Mouse (Mus musculus) myocyte (in vitro differentiated cells): ENCODE results near the gene Prkcz. TPM values are rescaled to one million over a fixed set of nuclear protein-coding genes. Genes with fewer than 3 reads are reported as not detected.

Experiments
- H3K27me3 ChIP-seq: one replicate; pipeline ENCODE4 v1.6.1; 2011; ENCODE audit not compliant: control insufficient read depth, insufficient read depth, insufficient read length
- H3K36me3 ChIP-seq: one replicate; pipeline ENCODE4 v1.6.1; 2011; ENCODE audit not compliant: control insufficient read depth, insufficient read depth
- H3K4me2 ChIP-seq: one replicate; pipeline ENCODE4 v1.6.1; 2011; ENCODE audit warnings: low read depth, control low read depth
- H3K4me3 ChIP-seq: one replicate; pipeline ENCODE4 v1.5.1; 2011; ENCODE audit warnings: mild to moderate bottlenecking, control low read depth, moderate library complexity
- H3K79me2 ChIP-seq: one replicate; pipeline ENCODE4 v1.6.1; 2011; ENCODE audit not compliant: control insufficient read depth, insufficient read depth
- H3ac ChIP-seq: one replicate; pipeline ENCODE4 v1.6.1; 2011; ENCODE audit not compliant: control insufficient read depth, insufficient read length
- CEBPB ChIP-seq: IDR thresholded peaks from 2 replicates; pipeline ENCODE4 v1.6.1; 2011; ENCODE audit warnings: mild to moderate bottlenecking, moderate library complexity; ENCODE audit not compliant: poor library complexity, insufficient read depth, severe bottlenecking
- E2F4 ChIP-seq: IDR thresholded peaks from one replicate; pipeline ENCODE4 v1.6.1; 2011; ENCODE audit warnings: mild to moderate bottlenecking, control low read depth, moderate library complexity; ENCODE audit not compliant: insufficient read depth
- MAX ChIP-seq: IDR thresholded peaks from one replicate; pipeline ENCODE4 v1.6.1; 2011; ENCODE audit warnings: low read depth, mild to moderate bottlenecking, control low read depth
- MYOD1 ChIP-seq, 3 experiments: IDR thresholded peaks; one replicate each; pipeline ENCODE4 v1.6.1; 2011; ENCODE audit warnings: control low read depth in 2 of 3, low read depth in 2 of 3, mild to moderate bottlenecking in 2 of 3, moderate library complexity in 1 of 3; ENCODE audit not compliant: insufficient read length in 2 of 3, control insufficient read depth in 1 of 3
- MYOG ChIP-seq, 3 experiments: IDR thresholded peaks; one replicate each; pipeline ENCODE4 v1.6.1; 2011; ENCODE audit warnings: control low read depth in 2 of 3, low read depth in 2 of 3, mild to moderate bottlenecking in 2 of 3; ENCODE audit not compliant: insufficient read length in 2 of 3, control insufficient read depth in 1 of 3, insufficient read depth in 1 of 3
- POLR2A ChIP-seq: IDR thresholded peaks from one replicate; pipeline ENCODE4 v1.6.1; 2011; ENCODE audit warnings: low read depth, mild to moderate bottlenecking, control low read depth, moderate library complexity; ENCODE audit not compliant: insufficient read length
- POLR2AphosphoS2 ChIP-seq: IDR thresholded peaks from one replicate; pipeline ENCODE4 v1.6.1; 2011; ENCODE audit warnings: low read depth, control low read depth; ENCODE audit not compliant: insufficient read length
- REST ChIP-seq: IDR thresholded peaks from one replicate; pipeline ENCODE4 v1.6.1; 2011; ENCODE audit warnings: mild to moderate bottlenecking, control low read depth, moderate library complexity; ENCODE audit not compliant: insufficient read depth, insufficient read length
- SRF ChIP-seq: IDR thresholded peaks from one replicate; pipeline ENCODE4 v1.6.1; 2011; ENCODE audit warnings: low read depth; ENCODE audit not compliant: control insufficient read depth, insufficient read length
- TCF12 ChIP-seq: IDR thresholded peaks from one replicate; pipeline ENCODE4 v1.6.1; 2011; ENCODE audit warnings: mild to moderate bottlenecking, control low read depth; ENCODE audit not compliant: poor library complexity, insufficient read depth, severe bottlenecking
- TCF3 ChIP-seq: IDR thresholded peaks from one replicate; pipeline ENCODE4 v1.6.1; 2011; ENCODE audit warnings: low read depth, control low read depth; ENCODE audit not compliant: insufficient read length
- USF1 ChIP-seq: IDR thresholded peaks from one replicate; pipeline ENCODE4 v1.6.1; 2011; ENCODE audit warnings: low read depth, mild to moderate bottlenecking, control low read depth, moderate library complexity
- polyA plus RNA-seq: library from polyadenylated mRNA; unstranded; fragments of >200 nt; fragmentation: generic; extraction: Trizol; gene quantifications from one replicate; pipeline ENCODE4 v1.2.1, GENCODE M21; 2012; ENCODE audit warnings: missing spikeins

Gene Prkcz
- polyA plus RNA-seq, 1 experiment = 0.36 TPM

DNA sequence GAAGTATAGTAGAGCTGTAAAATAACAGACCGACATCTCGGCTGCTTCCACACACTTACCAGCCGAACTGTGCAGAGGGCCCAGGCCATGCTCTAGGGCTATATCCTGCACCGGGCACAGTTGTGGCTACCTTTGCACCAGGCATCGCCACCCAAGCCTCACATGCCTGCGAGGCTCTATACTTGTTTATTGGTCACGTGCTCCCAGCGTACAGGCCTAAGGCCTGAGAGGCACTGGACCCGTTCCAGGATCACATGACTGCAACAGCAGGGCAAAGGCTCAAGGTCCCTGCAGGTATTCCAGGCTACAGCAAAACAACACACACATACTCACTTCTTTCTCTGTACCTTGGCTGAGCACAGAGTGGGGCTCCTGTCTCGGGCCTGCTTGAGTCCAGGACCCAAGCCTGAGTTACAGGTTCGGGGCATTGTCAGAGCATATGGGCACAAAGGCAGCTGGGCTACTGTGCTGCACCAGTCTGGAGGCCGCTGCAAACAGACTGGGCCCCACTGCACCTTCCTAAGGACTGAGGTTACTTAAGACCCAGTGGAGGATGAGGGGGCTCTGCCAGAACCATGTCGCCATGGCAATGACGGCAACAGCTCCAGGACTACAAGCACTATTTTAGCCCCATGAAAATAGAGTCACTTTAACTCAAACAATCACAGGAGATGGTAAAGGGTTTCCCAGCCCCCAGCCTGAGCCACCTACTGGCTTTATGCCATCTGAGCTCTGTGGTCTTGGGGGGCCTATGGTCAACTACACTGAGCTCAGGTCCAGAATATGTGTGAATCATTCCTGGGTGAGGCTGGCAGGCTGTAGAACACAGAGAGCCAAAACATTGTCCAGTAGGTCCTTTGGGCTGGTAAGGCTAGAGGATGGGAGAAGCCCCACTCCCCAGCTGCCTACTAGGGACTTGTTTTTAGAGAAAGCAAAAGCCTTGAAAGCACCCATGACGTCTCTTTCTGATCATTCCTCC is 9.9 kb upstream of the Prkcz start:
- TF ChIP-seq USF1 = peak; percentile 11
- TF ChIP-seq SRF = no peak
- TF ChIP-seq POLR2AphosphoS2 = no peak
- no peak for TF ChIP-seq POLR2A
- no peak for TF ChIP-seq MAX
- TF ChIP-seq REST = no peak
- no peak for TF ChIP-seq CEBPB
- no peak for TF ChIP-seq TCF3
- no peak overlapping the region for H3ac ChIP-seq
- H3K27me3 ChIP-seq = peaks cover 73% of the 10 kb centered on the region
- no peaks in the 10 kb centered on the region for H3K36me3 ChIP-seq
- no peak overlapping the region for H3K4me3 ChIP-seq
- no peaks in the 10 kb centered on the region for H3K79me2 ChIP-seq
- H3K4me2 ChIP-seq = no peak overlapping the region

DNA sequence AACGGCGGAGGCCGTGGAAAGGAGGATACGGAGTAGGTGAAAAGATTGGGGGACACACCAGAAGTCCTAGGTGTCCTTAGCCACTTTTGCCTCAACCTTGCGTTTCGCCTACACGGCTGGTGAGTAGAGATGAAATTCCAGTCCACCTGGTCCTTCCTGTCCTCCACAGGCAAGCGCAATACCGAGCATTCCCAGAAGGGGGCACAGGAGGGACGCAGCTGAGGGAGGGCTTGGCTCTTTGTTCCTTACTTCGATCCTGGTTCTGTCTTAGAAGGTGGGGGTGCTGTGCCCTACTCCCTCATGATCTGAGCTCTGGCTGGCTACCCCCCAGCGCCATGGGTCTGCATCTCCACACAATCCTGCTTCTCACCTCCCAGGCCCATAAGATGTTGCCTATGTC is 7.5 kb upstream of the Prkcz start:
- H3ac ChIP-seq = no peak overlapping the region
- no peaks in the 10 kb centered on the region for H3K79me2 ChIP-seq
- peaks cover 76% of the 10 kb centered on the region for H3K27me3 ChIP-seq
- no peak for TF ChIP-seq E2F4
- H3K4me2 ChIP-seq = no peak overlapping the region
- no peak overlapping the region for H3K4me3 ChIP-seq
- H3K36me3 ChIP-seq = no peaks in the 10 kb centered on the region

DNA sequence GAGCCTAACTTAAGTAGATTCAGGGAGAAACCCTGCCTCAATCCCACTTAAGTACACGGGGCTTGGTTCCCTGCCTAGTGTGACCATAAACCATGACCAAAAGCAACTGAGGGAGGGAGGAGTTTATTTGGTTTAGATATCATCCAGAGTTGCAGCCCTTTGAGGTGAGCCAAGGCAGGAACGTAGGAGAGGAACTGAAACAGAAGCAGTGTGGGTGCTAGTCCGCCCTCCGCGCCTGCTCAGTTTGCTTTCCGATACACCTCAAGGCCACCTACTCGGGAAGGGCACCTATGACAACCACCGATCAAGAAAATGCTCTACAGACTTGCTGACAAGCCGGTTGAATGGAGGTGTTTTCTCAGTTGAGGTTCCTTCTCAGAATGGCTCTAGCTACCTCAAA is 6.6 kb upstream of the Prkcz start:
- H3K4me3 ChIP-seq = no peak overlapping the region
- H3K27me3 ChIP-seq = peaks cover 83% of the 10 kb centered on the region
- no peaks in the 10 kb centered on the region for H3K36me3 ChIP-seq
- TF ChIP-seq MYOD1 (IDR thresholded peaks at IDR 0.05; ENCODE audit: control insufficient read depth in 1 of 3, insufficient read length in 2 of 3, low read depth in 2 of 3) (no peak), MAX (no peak), SRF (no peak), POLR2AphosphoS2 (no peak), USF1 (no peak), CEBPB (no peak), POLR2A (no peak), TCF12 (no peak), MYOG (IDR thresholded peaks at IDR 0.05; ENCODE audit: control insufficient read depth in 1 of 3, insufficient read depth in 1 of 3, insufficient read length in 2 of 3, low read depth in 2 of 3) (no peak), TCF3 (no peak), REST (no peak), E2F4 (no peak)
- no peak overlapping the region for H3K4me2 ChIP-seq
- H3ac ChIP-seq = no peak overlapping the region
- no peaks in the 10 kb centered on the region for H3K79me2 ChIP-seq

DNA sequence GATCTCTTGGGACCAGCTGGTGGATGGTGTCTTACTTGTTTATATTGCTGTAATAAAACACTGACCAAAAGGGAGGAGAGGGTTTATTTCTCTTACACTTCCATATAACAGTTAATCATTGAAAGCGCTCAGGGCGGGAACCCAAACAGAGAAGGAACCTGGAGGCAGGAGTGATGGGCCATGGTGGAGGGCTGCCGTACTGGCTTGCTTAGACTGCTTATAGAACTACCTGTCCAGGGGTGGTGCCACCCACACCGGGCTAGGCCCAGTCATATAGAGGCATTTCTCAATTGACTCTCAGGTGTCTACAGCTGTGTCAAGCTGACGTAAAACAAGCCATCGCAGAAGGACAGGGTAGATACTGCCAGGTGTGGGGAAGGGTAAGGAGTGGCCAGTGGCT is 5.6 kb upstream of the Prkcz start:
- Histone ChIP-seq H3ac (no peak overlapping the region), H3K27me3 (peaks cover 85% of the 10 kb centered on the region), H3K4me2 (no peak overlapping the region), H3K79me2 (no peaks in the 10 kb centered on the region), H3K36me3 (no peaks in the 10 kb centered on the region), H3K4me3 (no peak overlapping the region)
- TF ChIP-seq MAX (no peak), TCF3 (no peak), POLR2A (no peak), E2F4 (no peak), USF1 (no peak), MYOD1 (IDR thresholded peaks at IDR 0.05; ENCODE audit: control insufficient read depth in 1 of 3, insufficient read length in 2 of 3, low read depth in 2 of 3) (no peak), MYOG (IDR thresholded peaks at IDR 0.05; ENCODE audit: control insufficient read depth in 1 of 3, insufficient read depth in 1 of 3, insufficient read length in 2 of 3, low read depth in 2 of 3) (no peak), SRF (no peak), TCF12 (no peak), POLR2AphosphoS2 (no peak), CEBPB (no peak), REST (no peak)

DNA sequence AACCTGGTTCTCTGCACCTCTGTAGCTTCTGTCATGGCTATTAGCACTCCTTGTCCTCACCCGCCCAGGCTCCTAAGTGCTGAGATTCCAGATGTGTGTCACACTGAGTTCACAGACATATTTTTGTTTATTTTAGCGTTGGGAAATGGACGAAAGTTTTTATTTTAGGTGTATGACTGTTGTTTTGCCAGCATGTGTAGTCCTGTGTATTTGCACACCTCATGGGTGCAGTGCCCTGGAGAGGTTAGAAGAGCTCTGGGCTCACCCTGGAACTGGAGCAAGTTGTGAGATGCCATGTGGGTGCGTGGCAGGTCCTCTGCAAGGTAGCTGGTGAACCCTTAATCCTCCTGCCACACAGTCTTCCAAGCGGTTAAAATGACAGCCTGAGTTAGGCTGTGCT is 1.3 kb upstream of the Prkcz start:
- Histone ChIP-seq H3K4me3 (no peak overlapping the region), H3K4me2 (no peak overlapping the region)

More for the DNA sequence above, 1.3 kb upstream of the Prkcz start:
- Histone ChIP-seq H3K79me2 (no peaks in the 10 kb centered on the region), H3K27me3 (peaks cover 92% of the 10 kb centered on the region), H3K36me3 (no peaks in the 10 kb centered on the region), H3ac (no peak overlapping the region)
- no peak for TF ChIP-seq TCF12
- no peak for TF ChIP-seq MYOD1 (IDR thresholded peaks at IDR 0.05; ENCODE audit: control insufficient read depth in 1 of 3, insufficient read length in 2 of 3, low read depth in 2 of 3)
- no peak for TF ChIP-seq USF1
- TF ChIP-seq POLR2AphosphoS2 = no peak
- no peak for TF ChIP-seq MYOG (IDR thresholded peaks at IDR 0.05; ENCODE audit: control insufficient read depth in 1 of 3, insufficient read depth in 1 of 3, insufficient read length in 2 of 3, low read depth in 2 of 3)
- TF ChIP-seq TCF3 = no peak
- no peak for TF ChIP-seq POLR2A
- no peak for TF ChIP-seq SRF
- no peak for TF ChIP-seq E2F4
- TF ChIP-seq REST = no peak
- TF ChIP-seq MAX = no peak
- TF ChIP-seq CEBPB = no peak
